Comparison of ENCODE assay signal across 18 mouse cellular contexts in the genomic region with DNA sequence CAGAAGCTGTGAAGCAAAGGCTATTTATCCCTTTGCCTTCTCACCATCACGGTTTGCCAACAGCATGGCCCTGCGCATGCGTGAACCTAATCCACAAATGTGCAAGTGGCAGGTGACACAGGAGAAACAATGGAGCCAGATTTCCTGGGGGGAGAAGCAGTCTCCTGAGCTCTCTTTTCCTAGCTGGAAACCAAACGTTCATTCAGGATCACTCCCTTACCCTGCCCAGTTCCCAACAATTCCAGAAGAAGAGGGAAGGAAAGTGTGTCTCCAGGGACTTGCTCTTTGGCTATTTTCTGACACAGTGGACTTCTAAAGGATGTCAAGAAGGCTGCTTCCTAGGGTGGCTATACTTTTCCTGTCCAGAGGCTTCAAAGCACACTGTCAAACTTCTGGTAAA. TPM values are rescaled to one million over a fixed set of nuclear protein-coding genes. Genes with fewer than 3 reads are reported as not detected.
DNase-seq lines count a peak whose midpoint lies in the region; ATAC-seq and TF ChIP-seq lines count a peak whose summit lies in the region.
"Had no signal": no experiment of that assay in that cellular context is flagged by ENCODE, and none has a peak within 500 bp of the region (broad histone marks: within the 10 kb centered on the region; RNA-seq: fewer than 3 reads in every experiment).

No protein-coding gene starts in this region.

- intact Hi-C loops in gastrocnemius, adult 2 months (cut with DNase I) = no loop called here
- intact Hi-C loops in gastrocnemius, postnatal 36 days (cut with DNase I) = no loop called here
- intact Hi-C loops in heart, postnatal 14 days (cut with DNase I) = no loop called here

- no peak for DNase-seq in gastrocnemius, adult 2 months
- no peak for DNase-seq in gastrocnemius, postnatal 36 days
- DNase-seq in kidney, adult 18-20 months = peak; percentile 27
- DNase-seq in heart, postnatal 14 days = peak; percentile 33 to 42
- DNase-seq in kidney, postnatal 25 days = peak; percentile 61 to 67
- DNase-seq: cerebellum, adult 9-10 months; lung, adult 2 months; retina, postnatal 1 day; right cerebral cortex, postnatal 4 days had no signal

- no peak overlapping the region for H3K4me2 ChIP-seq in kidney, embryonic 16.5 days (replicated peaks; ENCODE audit: low read depth, low read length)
- no peak overlapping the region for H3K4me2 ChIP-seq in midbrain, embryonic 16.5 days (ENCODE audit: low read length)
- H3K4me2 ChIP-seq: forebrain, embryonic 15.5 days; limb, embryonic 12.5 days; liver, embryonic 12.5 days had no signal

- H3K4me1 ChIP-seq in kidney, embryonic 16.5 days (ENCODE audit: insufficient read depth, low read length) = peaks cover 5% of the 10 kb centered on the region; the same call in 1 of the 2 replicates
- no peaks in the 10 kb centered on the region for H3K4me1 ChIP-seq in midbrain, embryonic 16.5 days (ENCODE audit: control insufficient read depth, insufficient read depth, low read length)
- H3K4me1 ChIP-seq: forebrain, embryonic 15.5 days; liver, embryonic 12.5 days had no signal

- no peak overlapping the region for H3K9ac ChIP-seq in kidney, embryonic 16.5 days (replicated peaks; ENCODE audit: low read length)
- H3K9ac ChIP-seq in midbrain, embryonic 16.5 days (ENCODE audit: low read depth, low read length) = no peak overlapping the region
- H3K9ac ChIP-seq: forebrain, embryonic 15.5 days; limb, embryonic 12.5 days; liver, embryonic 12.5 days had no signal

- no peak for ATAC-seq in kidney, embryonic 16.5 days (ENCODE audit: low FRiP score, low TSS enrichment)
- no peak for ATAC-seq in erythroblast, adult 5-6 weeks (replicated peaks; ENCODE audit: low FRiP score, poor library complexity, severe bottlenecking)
- ATAC-seq in midbrain, embryonic 16.5 days = no peak
- ATAC-seq: forebrain, embryonic 15.5 days; liver, embryonic 12.5 days had no signal

- 87% methylated on average over 4 of the region's 4 CpGs for WGBS in kidney, embryonic 16.5 days
- 76% methylated on average over 4 of the region's 4 CpGs for WGBS in midbrain, embryonic 16.5 days

- no peaks in the 10 kb centered on the region for H3K27me3 ChIP-seq in kidney, embryonic 16.5 days (ENCODE audit: insufficient read depth, low read length)
- no peaks in the 10 kb centered on the region for H3K27me3 ChIP-seq in midbrain, embryonic 16.5 days (ENCODE audit: control insufficient read depth, insufficient read depth, low read depth, low read length)
- H3K27me3 ChIP-seq: CH12.LX; forebrain, embryonic 15.5 days; limb, embryonic 12.5 days; liver, embryonic 12.5 days had no signal

- H3K27ac ChIP-seq in gastrocnemius, adult 2 months = peak overlapping the region; percentile 78
- no peak overlapping the region for H3K27ac ChIP-seq in kidney, embryonic 16.5 days (ENCODE audit: low read length)
- H3K27ac ChIP-seq in midbrain, embryonic 16.5 days (ENCODE audit: low read length) = no peak overlapping the region
- H3K27ac ChIP-seq: forebrain, embryonic 15.5 days; limb, embryonic 12.5 days; liver, embryonic 12.5 days; stomach, postnatal 0 days had no signal

- H3K9me3 ChIP-seq in kidney, embryonic 16.5 days (ENCODE audit: low read length) = no peaks in the 10 kb centered on the region
- no peaks in the 10 kb centered on the region for H3K9me3 ChIP-seq in midbrain, embryonic 16.5 days (replicated peaks; ENCODE audit: control insufficient read depth, low read length, poor library complexity, severe bottlenecking)
- H3K9me3 ChIP-seq: forebrain, embryonic 15.5 days; limb, embryonic 12.5 days; liver, embryonic 12.5 days had no signal

- peaks cover 27% of the 10 kb centered on the region for H3K36me3 ChIP-seq in kidney, embryonic 16.5 days (ENCODE audit: insufficient read depth, low read length)
- peaks cover 20% of the 10 kb centered on the region for H3K36me3 ChIP-seq in midbrain, embryonic 16.5 days (ENCODE audit: control insufficient read depth, insufficient read depth, low read length)

- no peak overlapping the region for H3K4me3 ChIP-seq in gastrocnemius, adult 2 months
- no peak overlapping the region for H3K4me3 ChIP-seq in kidney, embryonic 16.5 days (ENCODE audit: low read length)
- no peak overlapping the region for H3K4me3 ChIP-seq in midbrain, embryonic 16.5 days (ENCODE audit: low read depth, low read length)
- H3K4me3 ChIP-seq: erythroblast, embryonic 14.5 days; forebrain, embryonic 15.5 days; limb, embryonic 12.5 days; liver, embryonic 12.5 days had no signal

- no peak for TF ChIP-seq CTCF in gastrocnemius, adult 2 months (IDR thresholded peaks at IDR 0.05)

RNA-seq across cellular contexts. Expression of a gene that starts 37.8 kb away (rescaled TPM):
- total RNA-seq in gastrocnemius, adult 2 months (2021) = 10 to 100 TPM; 20.9 to 22.7 TPM
- 10 to 100 TPM; 17.7 to 19.8 TPM for total RNA-seq in gastrocnemius, postnatal 36 days (2021)
- 20.5 and 22.1 TPM in 2 replicates for polyA plus RNA-seq in kidney, embryonic 16.5 days (2015; fragmentation: Nextera tagmentation; extraction: Ambion mirVana)
- 10 to 100 TPM; 24.6 to 26.9 TPM for total RNA-seq in heart, postnatal 14 days (2021)
- 3.6 and 3.7 TPM in 2 replicates for total RNA-seq in erythroblast, adult 5-6 weeks (2015; ENCODE audit: low replicate concordance)
- 2.4 and 2.9 TPM in 2 replicates for total RNA-seq in erythroblast, adult 5-6 weeks (2017; ENCODE audit: low replicate concordance)
- polyA plus RNA-seq in midbrain, embryonic 16.5 days (2015; fragmentation: Nextera tagmentation; extraction: Ambion mirVana) = 23.2 and 24.5 TPM in 2 replicates

Comparison
In these comparisons a context has a peak if more than half of its experiments do, and no peak if none do; other contexts are left out.
1. DNase-seq: peak in kidney, adult 18-20 months (single experiment), heart, postnatal 14 days (2 of 2) and kidney, postnatal 25 days (2 of 2); none in gastrocnemius, adult 2 months (single experiment) and gastrocnemius, postnatal 36 days (0 of 2).
2. RNA of a gene that starts 37.8 kb away (total RNA-seq): 24.6 to 26.9 TPM in heart, postnatal 14 days, 20.9 to 22.7 TPM in gastrocnemius, adult 2 months and 17.7 to 19.8 TPM in gastrocnemius, postnatal 36 days; 2.4 to 3.7 TPM in erythroblast, adult 5-6 weeks; every median in the first group is over 4 times any median in the second.